Mouse (Mus musculus): ENCODE data around the gene Lmna. TPM values are rescaled to one million over a fixed set of nuclear protein-coding genes. Genes with fewer than 3 reads are reported as not detected.

The Lmna gene
- polyA plus RNA-seq, 2 experiments = 238 to 402 TPM

DNA sequence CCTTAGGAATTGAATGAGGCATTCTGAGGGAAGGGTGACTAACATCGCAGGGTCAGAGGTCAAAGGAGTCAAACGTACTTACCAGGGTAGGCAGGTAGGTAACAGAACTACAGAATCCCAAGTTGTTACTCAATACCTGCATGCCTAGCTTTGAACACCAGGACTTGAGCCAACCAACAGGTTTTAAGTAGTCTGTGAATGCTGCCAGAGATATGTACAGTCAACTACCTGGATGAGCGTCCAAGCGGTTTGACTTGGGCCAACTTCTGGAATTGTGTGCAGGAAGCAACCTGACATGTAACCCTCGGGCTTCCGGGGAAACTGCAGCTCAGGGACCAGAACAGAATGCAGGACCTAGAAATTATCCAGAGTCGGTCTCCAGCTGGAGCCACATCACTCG lies 13.3 kb upstream of the Lmna start:
- ATAC-seq (ENCODE audit: low FRiP score, low read depth) (no peak), DNase-seq (ENCODE audit: low spot score) (no peak)
- no peaks in the 10 kb centered on the region for H3K9me3 ChIP-seq (ENCODE audit: control insufficient read depth, low read length)
- WGBS = 89% methylated on average over 8 of the region's 8 CpGs
- H3K36me3 ChIP-seq (ENCODE audit: control insufficient read depth, insufficient read depth, low read length) = peaks cover 25% of the 10 kb centered on the region
- no peak overlapping the region for H3K4me3 ChIP-seq (replicated peaks; ENCODE audit: low read length)
- no peak overlapping the region for H3K27ac ChIP-seq (replicated peaks; ENCODE audit: low read depth, low read length)
- H3K4me2 ChIP-seq (replicated peaks; ENCODE audit: low read depth, low read length, severe bottlenecking) = no peak overlapping the region
- H3K27me3 ChIP-seq (ENCODE audit: control insufficient read depth, insufficient read depth, low read length) = no peaks in the 10 kb centered on the region
- H3K4me1 ChIP-seq (ENCODE audit: control insufficient read depth, insufficient read depth, low read length) = peaks cover 7% of the 10 kb centered on the region; the same call in 1 of the 2 replicates
- no peak for TF ChIP-seq POLR2A (IDR thresholded peaks at IDR 0.05; ENCODE audit: borderline replicate concordance, extremely low read depth, insufficient read depth, insufficient read length)
- H3K9ac ChIP-seq (ENCODE audit: low read depth, low read length, severe bottlenecking) = no peak overlapping the region

DNA sequence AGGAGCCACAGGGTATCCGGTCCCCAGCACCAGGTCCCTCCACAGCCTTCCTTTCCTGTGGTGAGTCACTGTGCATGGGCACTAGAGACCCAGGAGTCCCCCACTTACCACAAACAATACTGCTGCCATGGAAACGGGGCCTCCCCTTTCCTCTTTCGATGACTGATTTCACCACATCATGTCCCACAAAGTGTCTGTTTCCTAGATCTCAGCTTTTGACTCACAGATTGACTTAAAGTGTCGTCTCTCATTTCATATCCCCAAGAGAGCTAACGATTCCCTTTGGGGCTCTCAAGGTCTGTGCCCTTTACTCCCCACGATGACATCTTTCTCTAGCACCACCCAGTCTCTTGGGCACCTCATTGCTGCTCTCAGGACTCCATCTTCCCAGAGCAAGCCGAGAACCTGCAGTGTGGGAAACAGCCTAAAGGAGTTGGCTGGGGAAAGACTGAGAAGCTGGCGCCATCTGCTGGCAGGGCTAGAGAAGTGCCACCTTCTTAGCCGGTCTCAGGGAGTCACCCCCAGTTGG lies 12.1 kb upstream of the Lmna start:
- DNase-seq (ENCODE audit: low spot score) (peak; percentile 83), ATAC-seq (ENCODE audit: low FRiP score, low read depth) (peak; percentile 53; the same call in 1 of the 2 replicates)
- Histone ChIP-seq H3K27me3 (ENCODE audit: control insufficient read depth, insufficient read depth, low read length) (no peaks in the 10 kb centered on the region), H3K27ac (replicated peaks; ENCODE audit: low read depth, low read length) (0 out of 2 replicates have a peak overlapping the region, but pooled peaks have one; percentile 39), H3K36me3 (ENCODE audit: control insufficient read depth, insufficient read depth, low read length) (peaks cover 22% of the 10 kb centered on the region), H3K4me2 (replicated peaks; ENCODE audit: low read depth, low read length, severe bottlenecking) (no peak overlapping the region), H3K9ac (ENCODE audit: low read depth, low read length, severe bottlenecking) (no peak overlapping the region), H3K9me3 (ENCODE audit: control insufficient read depth, low read length) (no peaks in the 10 kb centered on the region), H3K4me3 (replicated peaks; ENCODE audit: low read length) (no peak overlapping the region), H3K4me1 (ENCODE audit: control insufficient read depth, insufficient read depth, low read length) (no peaks in the 10 kb centered on the region)
- no peak for TF ChIP-seq POLR2A (IDR thresholded peaks at IDR 0.05; ENCODE audit: borderline replicate concordance, extremely low read depth, insufficient read depth, insufficient read length)
- WGBS = 34% methylated on average over 9 of the region's 9 CpGs

DNA sequence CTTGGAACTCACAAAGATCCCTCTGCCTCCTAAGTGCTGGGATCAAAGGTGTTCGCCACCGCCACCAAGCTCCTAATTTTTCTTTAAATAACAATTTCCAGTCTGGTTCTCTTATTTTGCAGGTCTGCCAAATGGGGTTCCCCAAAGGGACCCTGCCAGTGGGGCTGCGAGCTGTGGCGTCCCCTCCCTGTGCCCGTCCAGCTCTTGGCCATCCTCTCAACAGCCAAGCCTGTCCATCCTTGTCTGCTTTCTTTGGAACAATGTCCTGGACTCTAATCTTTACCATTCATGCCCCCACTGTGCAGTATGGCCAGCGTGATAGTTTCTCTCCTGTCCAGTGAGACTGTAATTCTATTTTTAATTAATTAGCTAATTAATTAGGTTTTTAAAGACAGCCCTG lies 11.4 kb upstream of the Lmna start:
- TF ChIP-seq POLR2A (IDR thresholded peaks at IDR 0.05; ENCODE audit: borderline replicate concordance, extremely low read depth, insufficient read depth, insufficient read length) = no peak
- 85% methylated on average over 6 of the region's 6 CpGs for WGBS
- H3K27ac ChIP-seq (replicated peaks; ENCODE audit: low read depth, low read length) = no peak overlapping the region

DNA sequence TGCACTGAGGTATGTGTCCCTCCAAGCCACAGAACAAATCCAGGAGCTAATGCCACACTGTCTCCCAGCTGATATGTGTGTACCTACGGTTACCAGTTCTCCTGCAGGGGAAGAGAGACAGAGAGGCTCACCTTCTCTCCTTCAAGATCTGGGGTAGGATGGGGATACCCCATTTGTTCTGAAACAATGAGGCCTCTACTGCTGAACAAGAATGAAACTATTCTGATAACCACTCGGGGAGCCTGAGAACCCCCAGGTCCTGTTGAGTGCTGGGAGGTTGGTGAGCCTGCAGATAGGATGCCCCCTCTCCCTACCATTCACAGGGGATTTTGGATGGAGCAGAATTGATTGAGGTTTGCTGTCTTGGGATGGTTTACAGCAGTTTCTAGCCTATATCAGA lies 10.3 kb upstream of the Lmna start:
- 76% methylated on average over 2 of the region's 2 CpGs for WGBS
- Histone ChIP-seq H3K9me3 (ENCODE audit: control insufficient read depth, low read length) (no peaks in the 10 kb centered on the region), H3K9ac (ENCODE audit: low read depth, low read length, severe bottlenecking) (no peak overlapping the region), H3K27ac (replicated peaks; ENCODE audit: low read depth, low read length) (no peak overlapping the region), H3K27me3 (ENCODE audit: control insufficient read depth, insufficient read depth, low read length) (no peaks in the 10 kb centered on the region), H3K36me3 (ENCODE audit: control insufficient read depth, insufficient read depth, low read length) (peaks cover 18% of the 10 kb centered on the region), H3K4me2 (replicated peaks; ENCODE audit: low read depth, low read length, severe bottlenecking) (no peak overlapping the region), H3K4me3 (replicated peaks; ENCODE audit: low read length) (no peak overlapping the region), H3K4me1 (ENCODE audit: control insufficient read depth, insufficient read depth, low read length) (no peaks in the 10 kb centered on the region)
- ATAC-seq (ENCODE audit: low FRiP score, low read depth) (no peak), DNase-seq (ENCODE audit: low spot score) (no peak)
- no peak for TF ChIP-seq POLR2A (IDR thresholded peaks at IDR 0.05; ENCODE audit: borderline replicate concordance, extremely low read depth, insufficient read depth, insufficient read length)

More for the DNA sequence above, 11.4 kb upstream of the Lmna start:
- no peak overlapping the region for H3K4me2 ChIP-seq (replicated peaks; ENCODE audit: low read depth, low read length, severe bottlenecking)
- H3K4me3 ChIP-seq (replicated peaks; ENCODE audit: low read length) = no peak overlapping the region
- no peak for ATAC-seq (ENCODE audit: low FRiP score, low read depth)
- no peaks in the 10 kb centered on the region for H3K4me1 ChIP-seq (ENCODE audit: control insufficient read depth, insufficient read depth, low read length)
- H3K9ac ChIP-seq (ENCODE audit: low read depth, low read length, severe bottlenecking) = no peak overlapping the region
- no peaks in the 10 kb centered on the region for H3K27me3 ChIP-seq (ENCODE audit: control insufficient read depth, insufficient read depth, low read length)
- H3K9me3 ChIP-seq (ENCODE audit: control insufficient read depth, low read length) = no peaks in the 10 kb centered on the region
- H3K36me3 ChIP-seq (ENCODE audit: control insufficient read depth, insufficient read depth, low read length) = peaks cover 22% of the 10 kb centered on the region
- DNase-seq (ENCODE audit: low spot score) = no peak

DNA sequence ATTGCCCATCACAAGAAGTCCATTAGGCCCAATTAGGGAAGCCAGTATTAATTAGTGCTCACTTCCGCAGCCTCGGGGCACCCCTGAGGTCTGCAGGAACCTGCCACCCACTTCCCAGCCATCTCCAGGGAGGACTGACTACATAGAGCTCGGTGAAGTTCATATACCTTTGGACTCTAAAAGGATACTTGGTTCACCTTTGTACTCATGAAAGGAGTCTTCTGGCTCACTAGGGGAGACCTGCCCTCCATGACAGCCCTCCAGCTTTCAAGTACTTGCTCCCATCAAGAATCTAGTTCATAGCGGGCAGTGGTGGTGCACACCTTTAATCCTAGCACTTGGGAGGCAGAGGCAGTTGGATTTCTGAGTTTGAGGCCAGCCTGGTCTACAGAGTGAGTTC lies 8.7 kb upstream of the Lmna start:
- Histone ChIP-seq H3K36me3 (ENCODE audit: control insufficient read depth, insufficient read depth, low read length) (peaks cover 5% of the 10 kb centered on the region; the same call in 1 of the 2 replicates), H3K4me2 (replicated peaks; ENCODE audit: low read depth, low read length, severe bottlenecking) (no peak overlapping the region), H3K4me3 (replicated peaks; ENCODE audit: low read length) (no peak overlapping the region), H3K27ac (replicated peaks; ENCODE audit: low read depth, low read length) (no peak overlapping the region), H3K4me1 (ENCODE audit: control insufficient read depth, insufficient read depth, low read length) (peaks cover 15% of the 10 kb centered on the region), H3K27me3 (ENCODE audit: control insufficient read depth, insufficient read depth, low read length) (no peaks in the 10 kb centered on the region), H3K9ac (ENCODE audit: low read depth, low read length, severe bottlenecking) (no peak overlapping the region), H3K9me3 (ENCODE audit: control insufficient read depth, low read length) (no peaks in the 10 kb centered on the region)
- 67% methylated on average over 4 of the region's 4 CpGs for WGBS
- no peak for DNase-seq (ENCODE audit: low spot score)
- TF ChIP-seq POLR2A (IDR thresholded peaks at IDR 0.05; ENCODE audit: borderline replicate concordance, extremely low read depth, insufficient read depth, insufficient read length) = no peak
- no peak for ATAC-seq (ENCODE audit: low FRiP score, low read depth)
